Mouse (Mus musculus) cerebellum, adult 8-10 months (tissue): ENCODE measurements around the gene Rasa2.
"Not testable (repeated sequence)": the region's sequence is repeated elsewhere in the genome, so short reads cannot be mapped to it uniquely, and the experiment has no call there.

Source experiments
- DNase-seq: peaks from one replicate; pipeline ENCODE4 v3.0.0; 2022

Gene Rasa2

DNA sequence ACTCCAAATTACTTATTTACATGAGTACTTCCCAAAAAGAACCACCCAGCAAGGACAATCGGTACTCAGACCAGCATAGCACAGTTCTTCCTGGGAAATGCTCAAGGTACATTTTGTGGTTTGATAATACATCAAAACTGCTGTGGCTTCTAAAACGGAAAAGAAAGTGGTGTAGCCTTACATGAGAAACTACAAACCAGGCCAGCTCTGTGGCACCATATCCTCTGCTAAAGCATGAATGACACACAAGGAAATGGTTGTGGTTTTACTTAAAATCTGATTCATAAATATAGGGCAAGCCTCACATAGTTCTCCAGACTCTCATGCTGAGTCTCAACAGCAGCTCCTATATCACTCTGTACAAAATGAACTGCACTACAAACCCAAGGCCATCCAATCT is 48.3 kb downstream of the Rasa2 start:
- DNase-seq = no peak

DNA sequence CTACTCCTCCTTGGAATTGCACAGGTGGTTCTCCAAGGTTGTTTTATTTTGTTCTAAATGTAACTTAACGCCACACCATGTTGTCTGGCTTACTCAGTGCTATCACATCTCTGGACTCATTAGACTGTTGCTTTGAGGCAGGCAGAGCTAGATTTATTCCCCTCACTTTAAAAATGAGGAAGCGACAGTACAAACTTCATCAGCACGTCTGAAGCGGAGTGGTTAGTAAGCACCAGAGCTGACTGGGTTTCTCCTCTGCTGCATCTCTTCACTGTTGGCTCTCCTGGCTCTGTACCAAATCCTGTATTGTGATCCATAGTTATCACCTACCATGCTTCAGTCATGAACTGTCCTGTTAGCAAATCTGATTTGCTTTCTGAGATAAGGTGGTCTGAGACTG is 53.2 kb downstream of the Rasa2 start:
- no peak for DNase-seq

DNA sequence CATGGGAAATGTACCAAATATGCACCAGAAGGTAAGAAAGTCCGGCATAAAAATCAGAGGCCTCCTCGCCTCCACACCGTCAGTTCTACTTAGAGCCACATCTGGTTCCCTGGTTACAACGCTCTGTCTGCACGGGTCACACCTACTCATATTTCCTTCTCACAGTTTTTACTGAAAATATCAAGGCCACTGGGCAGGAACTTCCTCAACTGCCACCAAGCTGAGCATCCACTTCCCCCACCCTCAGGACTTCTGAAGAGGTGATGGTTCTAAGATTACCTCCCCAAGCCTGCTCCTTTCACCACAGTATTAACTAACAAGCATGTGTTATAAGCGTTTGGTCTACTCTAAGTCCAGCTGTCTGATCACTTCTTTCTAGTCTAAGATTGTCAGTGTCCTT is 53.7 kb downstream of the Rasa2 start:
- DNase-seq = no peak

DNA sequence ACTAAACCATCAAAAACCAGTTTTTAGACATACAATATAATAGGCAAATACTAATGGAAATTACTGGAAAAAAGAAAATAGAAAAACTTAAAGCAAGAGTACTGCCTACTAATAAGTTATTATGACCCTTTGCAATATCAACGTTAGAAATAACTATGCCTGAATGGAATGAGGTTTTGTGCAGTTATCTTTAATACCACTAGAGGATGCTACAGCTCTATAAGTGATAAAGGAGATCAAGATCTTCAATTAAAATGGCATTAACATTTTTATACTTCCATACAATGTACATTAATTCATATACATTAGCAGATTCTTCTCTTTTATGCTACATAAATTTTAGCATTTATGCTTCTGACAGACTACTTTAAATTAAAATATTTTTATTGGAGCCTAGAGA is 58.2 kb downstream of the Rasa2 start:
- no peak for DNase-seq

DNA sequence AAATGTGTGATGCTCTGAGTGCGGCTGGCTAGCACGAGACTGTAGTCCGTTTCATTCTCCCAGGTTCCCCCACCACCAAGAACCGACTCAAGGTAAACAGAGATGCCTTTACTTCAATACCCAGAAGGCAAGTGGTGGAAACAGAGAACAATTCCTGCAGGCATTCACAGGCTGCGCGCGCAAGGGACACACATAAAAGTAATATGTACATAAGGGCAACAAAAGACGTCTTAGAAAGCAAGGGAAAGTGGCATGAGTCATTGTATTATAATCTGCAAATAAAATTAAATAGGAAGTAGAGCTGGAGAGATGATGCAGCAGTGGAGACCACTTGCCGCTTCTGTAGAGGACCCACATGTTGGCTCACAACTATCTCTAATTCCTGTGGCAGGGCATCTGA is 58.7 kb downstream of the Rasa2 start:
- DNase-seq = no peak

DNA sequence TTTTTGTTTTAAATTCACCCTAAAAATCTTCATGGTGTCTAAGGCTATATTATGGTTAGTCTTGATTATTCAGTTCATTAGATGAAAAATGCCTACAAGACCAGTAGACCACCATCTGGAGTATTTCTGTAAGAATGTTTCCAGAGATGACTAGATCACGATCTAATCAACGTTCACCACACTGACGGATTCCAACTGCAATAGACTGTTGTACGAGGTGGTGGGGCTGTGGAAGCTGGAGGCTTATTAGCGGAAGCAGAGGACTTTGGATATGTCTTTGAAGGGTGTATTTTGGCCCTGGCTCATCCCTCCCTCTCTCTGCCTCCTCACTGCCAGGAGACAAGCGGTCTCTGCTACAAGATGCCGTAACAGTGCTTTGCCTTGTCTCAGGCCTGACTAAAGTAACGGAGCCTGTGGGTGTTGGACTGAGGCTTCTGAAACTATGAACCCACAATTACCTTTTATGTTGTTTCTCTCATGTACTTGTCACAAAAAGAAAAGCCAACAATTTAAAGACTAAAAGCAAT is 64.9 kb downstream of the Rasa2 start:
- no peak for DNase-seq

DNA sequence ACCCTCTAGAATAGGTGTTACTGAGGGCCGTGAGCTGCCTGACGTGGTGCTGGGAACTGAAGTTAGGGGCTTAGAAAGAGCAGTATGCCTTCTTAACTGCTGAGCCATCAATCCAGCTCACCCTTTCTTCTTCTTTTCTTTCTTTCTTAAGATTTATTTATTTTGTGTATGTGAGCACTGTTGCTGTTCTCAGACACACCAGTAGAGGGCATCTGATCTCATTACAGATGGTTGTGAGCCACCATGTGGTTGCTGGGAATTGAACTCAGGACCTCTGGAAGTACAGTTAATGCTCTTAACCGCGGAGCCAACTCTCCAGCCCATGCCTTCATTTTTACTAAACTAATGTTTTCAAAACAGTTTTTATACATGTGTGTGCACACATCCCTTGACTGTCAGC is 67.9 kb downstream of the Rasa2 start:
- no peak for DNase-seq

DNA sequence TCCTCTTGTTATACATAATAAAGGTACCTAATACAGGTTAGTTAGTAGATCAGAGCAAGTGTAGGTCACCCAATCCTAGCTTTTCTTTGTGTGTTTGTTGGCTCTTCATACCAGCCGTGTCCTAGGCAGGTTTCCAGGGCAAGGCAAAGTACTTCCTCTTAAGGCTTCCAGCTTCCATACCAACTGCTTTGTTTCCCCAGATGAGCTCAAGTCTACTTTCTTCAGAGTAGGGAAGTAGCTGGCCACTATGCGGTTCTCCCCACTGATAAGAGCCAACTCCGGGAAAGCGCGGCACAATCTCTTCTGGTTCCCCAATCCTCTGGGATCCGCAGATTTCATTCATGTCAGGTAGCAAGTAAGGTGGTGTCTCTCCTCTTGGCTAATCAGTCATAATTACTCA is 72.3 kb downstream of the Rasa2 start:
- DNase-seq = no peak

DNA sequence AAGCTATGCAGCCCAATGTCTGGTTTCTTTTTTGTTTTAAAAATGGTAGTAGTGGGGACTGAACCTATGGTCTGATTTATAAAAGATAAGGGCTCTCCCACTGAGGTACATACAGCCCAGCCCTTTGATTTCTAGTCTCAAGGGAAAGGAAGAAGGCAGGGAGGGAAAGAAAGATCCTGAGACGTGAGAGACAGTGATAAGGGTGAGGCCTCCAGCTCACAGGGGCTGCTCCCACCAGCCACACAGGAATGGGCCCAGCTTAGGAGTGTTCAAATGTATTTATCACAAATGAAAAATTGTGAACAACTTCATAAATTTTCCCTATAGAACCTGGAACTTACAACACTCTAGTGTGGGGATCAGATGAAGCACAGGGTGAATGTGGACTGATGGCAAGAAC is 72.8 kb downstream of the Rasa2 start:
- no peak for DNase-seq

DNA sequence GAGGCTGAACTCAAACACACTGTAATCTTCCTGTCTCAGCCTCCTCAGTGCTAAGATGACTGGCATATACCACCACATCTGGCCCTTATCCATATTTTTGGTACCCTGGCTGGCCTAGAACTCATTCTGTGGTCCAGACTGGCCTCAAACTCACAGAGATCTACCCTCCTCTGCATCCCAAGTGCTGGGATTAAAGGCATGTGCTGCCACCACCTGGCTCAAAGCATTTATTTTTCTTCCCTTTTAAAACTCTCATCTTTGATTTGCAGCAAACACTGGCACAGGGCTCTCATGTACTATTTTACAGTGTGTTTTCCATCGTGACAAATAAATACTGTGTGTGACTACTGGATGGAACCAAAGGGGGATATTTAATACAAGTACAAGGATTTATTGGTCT is 77.3 kb downstream of the Rasa2 start:
- no peak for DNase-seq

DNA sequence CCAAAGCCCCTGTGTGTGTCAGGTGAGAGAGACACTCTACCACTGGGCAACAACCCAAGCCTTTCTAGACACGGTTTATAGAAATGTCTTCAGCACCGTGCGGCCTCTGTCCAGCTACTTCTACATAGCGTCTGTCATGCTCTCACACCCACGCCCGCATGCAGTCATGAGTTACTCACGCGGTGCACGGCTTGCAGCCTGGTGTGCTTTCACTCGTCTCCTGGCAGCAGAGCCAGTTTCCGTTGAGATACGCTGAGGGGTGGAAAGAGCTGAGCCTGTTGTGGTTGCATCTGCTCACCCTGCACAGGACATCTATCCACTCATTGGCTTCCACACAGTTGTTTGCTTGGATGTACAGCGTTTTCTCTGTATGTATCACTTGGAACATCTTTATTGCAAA is 86.0 kb downstream of the Rasa2 start:
- no peak for DNase-seq

DNA sequence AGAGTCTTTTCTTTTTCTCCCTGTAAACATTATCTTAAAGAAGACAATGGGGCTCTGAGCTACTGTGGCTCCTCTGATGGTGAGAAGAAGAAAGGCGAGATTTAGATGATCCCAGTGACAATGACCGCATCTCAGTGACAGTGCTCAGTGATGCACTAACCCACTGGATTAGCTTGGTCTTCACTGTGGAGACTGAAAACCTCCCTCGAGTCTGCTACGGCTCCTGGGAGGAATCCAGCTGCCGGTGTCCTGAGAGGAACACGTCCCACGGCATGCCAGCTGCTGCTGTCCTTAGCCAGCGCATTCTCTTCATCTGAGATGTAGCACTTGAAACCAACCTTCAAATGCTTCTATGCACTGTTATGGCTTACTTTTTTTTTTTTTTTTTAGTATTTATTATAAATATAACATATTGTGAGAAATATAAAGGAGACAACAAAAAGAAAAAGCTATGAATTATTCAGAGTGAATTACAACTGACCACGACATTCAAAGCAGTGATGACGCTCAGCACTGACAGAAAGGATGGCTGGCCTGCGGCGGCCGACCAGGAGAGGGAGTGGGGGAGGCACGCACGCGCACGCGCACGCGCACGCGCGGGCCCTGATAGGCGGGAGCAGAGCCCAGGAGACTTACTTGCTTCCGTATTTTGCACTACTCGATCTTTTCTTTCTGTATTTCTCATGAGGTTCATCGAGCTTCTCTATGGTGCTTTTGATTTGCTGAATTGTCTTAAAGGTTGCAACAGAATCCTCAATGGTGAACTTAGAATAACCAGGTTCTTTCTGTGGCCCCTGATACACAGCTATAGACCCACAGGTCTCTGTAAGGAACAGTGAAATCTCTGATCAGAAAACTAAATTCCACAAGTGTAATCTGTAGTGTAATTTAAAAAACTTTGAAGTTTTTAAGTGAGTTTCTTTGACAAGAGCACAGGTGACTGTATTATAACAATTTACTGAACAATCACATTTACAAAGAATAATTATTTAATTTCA is 87.5 kb downstream of the Rasa2 start:
- peak; percentile 65 for DNase-seq

DNA sequence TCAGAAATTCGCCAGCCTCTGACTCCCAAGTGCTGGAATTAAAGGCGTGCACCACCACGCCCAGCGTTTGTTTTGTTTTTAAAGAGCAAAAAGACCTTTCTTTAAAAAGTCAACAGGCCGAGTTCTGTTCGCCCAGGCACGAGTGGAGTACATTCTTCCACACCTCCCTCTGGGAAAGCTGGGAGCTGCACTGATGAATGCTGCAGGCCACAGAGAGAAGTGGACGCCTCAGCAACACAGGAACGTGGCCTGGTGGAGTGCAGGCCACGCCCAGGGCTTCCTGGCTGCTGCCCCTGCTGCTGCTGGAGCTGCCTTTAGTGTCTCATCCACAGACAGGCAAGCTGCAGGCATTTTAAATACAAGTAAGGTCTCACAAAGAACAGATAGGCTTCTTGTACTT is 92.5 kb downstream of the Rasa2 start:
- no peak for DNase-seq

DNA sequence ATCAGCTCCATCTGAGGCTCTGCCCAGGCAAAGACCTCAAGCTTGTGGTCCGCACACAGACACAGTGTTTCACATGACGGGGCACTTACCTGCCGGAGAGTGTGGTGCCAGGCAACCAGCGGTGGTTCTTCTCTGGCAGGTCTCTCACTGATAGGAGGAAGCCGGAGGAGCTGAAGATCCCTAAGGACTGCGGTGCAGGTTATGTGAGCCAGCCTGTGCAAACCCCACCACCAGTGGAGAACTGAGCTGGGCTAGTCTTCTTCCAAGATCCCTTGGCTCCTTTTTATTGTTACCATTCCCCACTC is 93.8 kb downstream of the Rasa2 start:
- DNase-seq = no peak

DNA sequence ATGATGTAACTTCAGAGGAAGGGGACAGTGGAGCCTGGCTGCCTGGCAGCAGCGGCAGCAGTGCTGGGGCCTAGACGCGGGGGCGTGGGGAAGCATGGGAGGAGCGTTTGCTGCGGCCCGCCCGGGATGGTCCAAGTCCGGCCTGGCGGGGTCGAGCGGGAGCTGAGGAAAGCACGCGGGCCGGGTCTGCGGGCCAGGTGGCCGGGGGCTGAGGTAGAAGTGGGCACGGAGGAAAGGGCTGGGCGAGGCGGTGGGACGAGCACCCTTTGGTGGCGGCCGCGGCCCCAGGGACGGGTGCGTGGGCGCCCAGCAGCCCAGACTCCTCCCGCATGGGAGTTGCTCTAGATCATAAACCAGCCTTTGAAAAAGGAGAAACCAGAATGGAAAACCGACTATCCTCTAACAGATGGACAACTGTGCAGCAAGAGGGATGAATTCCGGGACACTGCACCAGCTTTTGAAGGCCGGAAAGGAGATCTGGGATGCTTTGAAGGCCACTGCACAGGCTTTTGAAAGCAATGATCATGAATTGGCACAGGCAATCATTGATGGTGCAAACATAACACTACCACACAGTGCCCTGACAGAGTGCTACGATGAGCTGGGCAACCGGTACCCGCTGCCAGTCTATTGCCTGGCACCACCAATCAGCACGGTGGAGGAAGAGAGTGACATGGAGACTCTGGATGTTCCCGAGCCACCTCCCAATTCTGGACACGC is 94.4 kb downstream of the Rasa2 start:
- peak; percentile 34 for DNase-seq

DNA sequence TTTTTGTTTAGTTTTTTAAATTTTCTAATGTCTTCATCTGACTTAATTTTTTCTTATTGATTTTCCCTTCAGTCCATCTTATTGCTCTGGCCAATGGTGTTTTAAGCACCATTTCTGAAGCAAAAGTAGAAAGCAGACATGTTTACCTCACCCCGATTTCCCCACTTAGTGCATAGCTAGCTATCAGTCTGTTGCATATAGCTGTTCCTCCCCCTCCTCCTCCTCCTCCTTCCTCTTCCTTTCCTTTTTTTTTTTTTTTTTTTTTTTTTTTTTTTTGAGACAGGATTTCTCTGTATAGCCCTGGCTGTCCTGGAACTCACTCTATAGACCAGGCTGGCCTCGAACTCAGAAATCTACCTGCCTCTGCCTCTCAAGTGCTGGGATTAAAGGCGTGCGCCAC is 95.3 kb downstream of the Rasa2 start:
- DNase-seq = not testable (repeated sequence)

DNA sequence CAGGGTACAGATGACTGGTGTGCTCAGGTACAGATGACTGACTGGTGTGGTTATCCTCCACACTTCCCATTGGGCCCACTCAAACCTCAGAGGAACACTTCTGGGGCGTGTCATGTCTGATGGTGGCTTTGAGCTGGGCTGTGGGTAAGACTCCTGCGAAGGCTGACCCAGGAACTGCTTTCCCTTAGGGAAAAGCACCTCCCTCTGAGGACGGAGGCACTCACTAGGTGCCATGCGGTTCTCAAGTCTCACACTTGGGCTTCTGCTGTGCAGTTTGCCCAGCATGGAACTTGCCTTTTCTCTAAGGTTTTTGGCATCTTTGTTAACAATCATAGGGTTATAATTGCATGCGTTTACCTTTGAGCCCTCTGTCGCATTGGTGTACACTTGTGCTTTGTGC is 96.0 kb downstream of the Rasa2 start:
- no peak for DNase-seq

DNA sequence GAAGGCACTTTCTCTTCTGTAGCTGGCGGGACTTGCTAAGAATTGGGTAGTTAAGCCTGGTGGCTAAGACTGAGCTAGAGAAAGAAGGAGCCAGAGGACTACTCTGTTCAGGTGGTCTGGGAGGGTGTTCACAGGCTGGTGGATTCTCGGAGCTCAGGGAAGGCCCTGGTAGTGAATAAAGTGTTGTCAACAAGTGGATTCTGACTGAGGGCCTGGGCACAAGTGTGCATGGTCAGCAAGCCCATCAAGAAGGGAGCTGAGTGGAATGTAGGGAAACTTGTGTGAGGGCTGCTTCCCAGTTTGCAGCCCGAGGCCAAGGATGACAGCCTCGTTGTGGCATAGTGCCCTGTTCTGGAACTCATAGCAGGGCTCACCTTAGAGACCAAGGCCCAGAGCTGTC is 97.2 kb downstream of the Rasa2 start:
- no peak for DNase-seq

DNA sequence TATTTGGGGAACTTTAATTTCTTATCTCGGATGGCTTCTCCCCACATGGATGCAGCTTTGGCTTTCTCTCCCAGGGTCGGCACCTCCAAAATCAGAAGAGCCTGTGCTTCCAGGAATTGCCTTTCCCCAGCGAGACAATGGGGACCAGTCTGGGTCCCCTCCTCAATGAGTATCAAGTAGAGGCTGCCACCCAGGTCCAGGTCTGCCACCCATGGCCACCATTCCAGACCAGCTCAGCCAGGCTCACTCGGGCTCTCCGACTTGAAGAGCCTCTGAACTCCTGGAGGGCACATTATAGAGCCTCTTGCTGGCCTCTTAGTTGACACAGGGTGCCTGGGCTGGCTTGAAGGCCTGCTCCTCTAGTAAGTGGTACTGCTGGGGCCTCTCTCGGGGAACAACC is 97.9 kb downstream of the Rasa2 start:
- DNase-seq = no peak

DNA sequence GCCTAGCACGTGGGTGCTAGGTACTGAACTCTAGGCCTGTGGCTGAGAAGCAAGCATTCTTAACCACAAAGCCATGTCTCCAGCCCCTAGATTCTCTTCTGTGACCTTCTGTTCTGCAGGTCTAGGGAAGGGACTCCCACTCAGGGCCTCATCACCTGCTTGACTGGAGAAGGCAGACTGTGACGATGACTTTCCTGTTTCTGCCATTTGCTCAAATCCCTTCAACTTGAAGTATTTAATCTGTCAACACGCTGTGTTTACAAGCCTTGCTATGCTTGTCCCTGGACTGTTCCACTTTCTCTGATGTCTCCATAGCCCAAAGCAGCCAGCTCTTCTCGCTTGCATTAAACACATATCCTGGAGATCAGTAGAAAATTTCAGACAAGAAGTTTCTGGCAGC is 98.9 kb downstream of the Rasa2 start:
- DNase-seq = no peak

DNA sequence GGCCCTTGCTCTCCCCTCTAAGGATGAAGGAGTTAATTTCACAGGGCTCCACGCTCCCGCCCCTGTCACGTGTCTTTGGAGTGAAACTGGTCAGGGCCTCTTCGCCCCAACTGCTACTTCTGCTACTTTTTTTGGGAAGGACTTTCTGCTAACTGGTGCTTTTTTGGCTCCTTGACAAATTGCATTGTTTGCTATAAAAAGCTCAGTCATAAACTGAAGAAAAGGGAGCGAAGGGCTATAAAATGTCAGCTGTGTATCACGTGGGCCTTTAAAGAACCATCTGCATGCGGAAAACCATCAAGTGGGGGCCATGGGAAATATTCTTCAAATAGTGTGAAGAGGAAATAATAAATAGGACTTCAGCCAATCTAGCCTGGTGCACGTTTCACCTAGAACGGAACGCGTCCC is 100.7 kb downstream of the Rasa2 start:
- DNase-seq = no peak

DNA sequence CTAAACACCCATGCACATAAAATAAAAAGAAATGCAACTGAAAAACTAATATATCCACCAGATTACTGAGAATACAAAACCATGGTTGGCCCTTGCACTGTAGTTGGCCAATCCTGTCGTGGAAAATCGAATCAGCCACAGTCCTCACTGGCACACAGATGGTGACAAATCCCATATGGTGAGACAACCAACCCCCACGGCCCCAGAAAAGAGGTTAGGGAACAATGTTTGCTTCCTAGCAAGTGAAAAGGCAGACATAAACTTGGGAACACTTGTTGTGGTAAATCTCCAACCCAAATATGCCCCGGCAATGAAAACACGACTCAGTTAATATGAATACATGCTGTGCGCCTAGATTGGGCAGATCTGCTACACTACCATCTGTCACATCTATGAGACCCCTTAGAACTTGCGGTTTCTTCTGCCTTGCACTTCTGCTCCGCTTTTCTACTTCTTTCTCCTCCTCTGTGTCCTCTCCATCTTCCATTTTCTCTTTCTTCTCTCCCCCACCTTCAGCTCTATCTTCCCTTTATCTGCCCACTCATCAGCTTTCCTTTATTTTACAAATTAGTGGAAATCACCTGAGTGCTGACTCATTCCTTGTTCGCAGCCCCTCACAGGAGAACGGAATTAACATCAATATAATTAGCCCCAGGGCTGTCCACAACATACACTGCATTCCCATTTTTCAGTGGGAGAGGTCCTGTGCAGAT is 101.3 kb downstream of the Rasa2 start:
- no peak for DNase-seq

DNA sequence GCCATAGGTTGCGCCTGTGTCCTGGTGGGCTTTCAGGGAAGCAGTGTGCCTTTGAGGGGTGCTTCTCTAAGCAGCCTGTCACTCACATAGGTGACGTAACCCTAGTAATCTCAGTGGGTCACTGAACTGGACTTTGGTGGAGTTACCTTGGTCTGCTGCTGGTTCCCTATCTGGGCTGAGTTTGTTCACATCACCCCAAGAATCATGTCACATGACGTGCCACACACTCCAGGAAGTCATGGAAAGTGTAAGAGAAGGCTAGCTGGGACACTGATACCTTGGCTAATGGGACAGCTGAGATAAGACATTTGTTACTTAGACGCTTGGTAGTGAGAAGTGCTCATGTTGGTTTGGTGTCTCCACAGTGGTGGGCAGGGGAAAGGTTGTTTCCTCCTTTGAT is 105.4 kb downstream of the Rasa2 start:
- no peak for DNase-seq
